In genomic region chr6:127965497-127965896, GRCm38 (mm10) we compare ENCODE assay signal across 8 mouse cellular contexts.
DNase-seq lines count a peak whose midpoint lies in the region; ATAC-seq and TF ChIP-seq lines count a peak whose summit lies in the region.

No protein-coding gene starts in this region.

- H3K4me1 ChIP-seq in liver, postnatal 0 days (ENCODE audit: insufficient read depth): no peaks in the 10 kb centered on the region
- H3K4me1 ChIP-seq in hindbrain, embryonic 13.5 days (replicated peaks): peaks cover 22% of the 10 kb centered on the region
- H3K4me1 ChIP-seq in neural tube, embryonic 13.5 days (replicated peaks): peaks cover 16% of the 10 kb centered on the region

- no peak for DNase-seq in liver, postnatal 0 days
- no peak for DNase-seq in liver
- peak; percentile 66 for DNase-seq in embryo, embryonic 10 days (ENCODE audit: low spot score)
- DNase-seq in urinary bladder, postnatal 25 days (ENCODE audit: low spot score): no peak
- DNase-seq in adrenal gland, adult 18-20 months (ENCODE audit: low spot score in 2 of 2): no peak
- DNase-seq in lung, adult 18-20 months: no peak

- H3K4me2 ChIP-seq in liver, postnatal 0 days (ENCODE audit: low read depth, low read length): no peak overlapping the region
- H3K4me2 ChIP-seq in hindbrain, embryonic 13.5 days: no peak overlapping the region
- H3K4me2 ChIP-seq in neural tube, embryonic 13.5 days: no peak overlapping the region

- no peak for TF ChIP-seq EP300 in liver, postnatal 0 days (IDR thresholded peaks at IDR 0.05; ENCODE audit: low read depth)

- 0 out of 2 replicates have a peak, but pooled peaks have one; percentile 24 for TF ChIP-seq CTCF in liver, postnatal 0 days (IDR thresholded peaks at IDR 0.05; ENCODE audit: low read depth)

- no peak overlapping the region for H3K4me3 ChIP-seq in liver, postnatal 0 days (ENCODE audit: low read depth, low read length)
- H3K4me3 ChIP-seq in hindbrain, embryonic 13.5 days: no peak overlapping the region
- H3K4me3 ChIP-seq in neural tube, embryonic 13.5 days: no peak overlapping the region

- 73% methylated on average over 8 of the region's 8 CpGs for WGBS in liver, postnatal 0 days (ENCODE audit: insufficient replicate concordance)
- WGBS in hindbrain, embryonic 13.5 days: 40% methylated on average over 8 of the region's 8 CpGs
- WGBS in neural tube, embryonic 13.5 days: 46% methylated on average over 8 of the region's 8 CpGs

- no peaks in the 10 kb centered on the region for H3K27me3 ChIP-seq in liver, postnatal 0 days (ENCODE audit: insufficient read depth, low read length)
- no peaks in the 10 kb centered on the region for H3K27me3 ChIP-seq in hindbrain, embryonic 13.5 days
- H3K27me3 ChIP-seq in neural tube, embryonic 13.5 days: no peaks in the 10 kb centered on the region

- no peak for ATAC-seq in liver, postnatal 0 days
- peak; percentile 33; the same call in 1 of the 2 replicates for ATAC-seq in hindbrain, embryonic 13.5 days (ENCODE audit: low FRiP score)
- peak; percentile 25; the same call in 1 of the 2 replicates for ATAC-seq in neural tube, embryonic 13.5 days (ENCODE audit: low read depth)

- peaks cover 9% of the 10 kb centered on the region for H3K36me3 ChIP-seq in liver, postnatal 0 days (replicated peaks; ENCODE audit: insufficient read depth, low read length)
- peaks cover 19% of the 10 kb centered on the region for H3K36me3 ChIP-seq in hindbrain, embryonic 13.5 days
- H3K36me3 ChIP-seq in neural tube, embryonic 13.5 days: peaks cover 14% of the 10 kb centered on the region; the same call in 1 of the 2 replicates

- H3K9ac ChIP-seq in liver, postnatal 0 days (replicated peaks): no peak overlapping the region
- no peak overlapping the region for H3K9ac ChIP-seq in hindbrain, embryonic 13.5 days
- no peak overlapping the region for H3K9ac ChIP-seq in neural tube, embryonic 13.5 days

- H3K27ac ChIP-seq in liver, postnatal 0 days (ENCODE audit: low read depth): no peak overlapping the region
- no peak overlapping the region for H3K27ac ChIP-seq in hindbrain, embryonic 13.5 days
- H3K27ac ChIP-seq in neural tube, embryonic 13.5 days (replicated peaks): no peak overlapping the region

- no peaks in the 10 kb centered on the region for H3K9me3 ChIP-seq in liver, postnatal 0 days (ENCODE audit: low read length)
- no peaks in the 10 kb centered on the region for H3K9me3 ChIP-seq in hindbrain, embryonic 13.5 days
- H3K9me3 ChIP-seq in neural tube, embryonic 13.5 days: no peaks in the 10 kb centered on the region
